Mouse (Mus musculus) common myeloid progenitor, adult 5-6 weeks (primary cell): Measurements from ENCODE around the gene Asphd1. TPM values are rescaled to one million over a fixed set of nuclear protein-coding genes. Genes with fewer than 3 reads are reported as not detected.
"Not testable (repeated sequence)": the region's sequence is repeated elsewhere in the genome, so short reads cannot be mapped to it uniquely, and the experiment has no call there.

ENCODE experiments used
- ATAC-seq: replicated peaks from 2 replicates; pipeline ENCODE4 v1.8.0; 2016; ENCODE audit warnings: low read depth, mild to moderate bottlenecking, moderate TSS enrichment, inconsistent platforms; ENCODE audit not compliant: poor library complexity, severe bottlenecking
- total RNA-seq: library from RNA; stranded (forward); fragments of 200-1000, 187-1606 nt; gene quantifications from 2 replicates; pipeline ENCODE4 v1.2.3, GENCODE M21; 2017

Asphd1 gene
- total RNA-seq, 1 experiment from 2014 or later, result not detected

DNA sequence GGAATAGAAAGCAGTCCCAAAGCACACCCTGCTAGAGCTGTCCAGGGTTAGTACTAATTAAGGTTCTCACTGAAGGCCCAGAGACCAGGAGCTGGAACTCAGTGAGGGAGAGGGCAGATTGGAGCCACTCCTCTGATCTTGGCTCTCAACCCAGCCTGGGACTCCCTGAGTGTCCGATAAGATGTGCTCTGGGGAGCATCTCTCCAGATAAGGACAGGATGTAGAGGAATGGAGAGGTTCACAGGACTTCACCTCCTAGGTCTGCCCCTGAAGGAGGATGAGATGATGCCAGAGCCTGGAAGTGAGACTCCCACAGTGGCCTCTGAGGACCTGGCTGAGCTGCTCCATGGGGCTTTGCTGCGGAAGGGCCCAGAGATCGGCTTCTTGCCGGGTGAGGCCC, 2.4 kb upstream of the Asphd1 start:
- no peak for ATAC-seq

DNA sequence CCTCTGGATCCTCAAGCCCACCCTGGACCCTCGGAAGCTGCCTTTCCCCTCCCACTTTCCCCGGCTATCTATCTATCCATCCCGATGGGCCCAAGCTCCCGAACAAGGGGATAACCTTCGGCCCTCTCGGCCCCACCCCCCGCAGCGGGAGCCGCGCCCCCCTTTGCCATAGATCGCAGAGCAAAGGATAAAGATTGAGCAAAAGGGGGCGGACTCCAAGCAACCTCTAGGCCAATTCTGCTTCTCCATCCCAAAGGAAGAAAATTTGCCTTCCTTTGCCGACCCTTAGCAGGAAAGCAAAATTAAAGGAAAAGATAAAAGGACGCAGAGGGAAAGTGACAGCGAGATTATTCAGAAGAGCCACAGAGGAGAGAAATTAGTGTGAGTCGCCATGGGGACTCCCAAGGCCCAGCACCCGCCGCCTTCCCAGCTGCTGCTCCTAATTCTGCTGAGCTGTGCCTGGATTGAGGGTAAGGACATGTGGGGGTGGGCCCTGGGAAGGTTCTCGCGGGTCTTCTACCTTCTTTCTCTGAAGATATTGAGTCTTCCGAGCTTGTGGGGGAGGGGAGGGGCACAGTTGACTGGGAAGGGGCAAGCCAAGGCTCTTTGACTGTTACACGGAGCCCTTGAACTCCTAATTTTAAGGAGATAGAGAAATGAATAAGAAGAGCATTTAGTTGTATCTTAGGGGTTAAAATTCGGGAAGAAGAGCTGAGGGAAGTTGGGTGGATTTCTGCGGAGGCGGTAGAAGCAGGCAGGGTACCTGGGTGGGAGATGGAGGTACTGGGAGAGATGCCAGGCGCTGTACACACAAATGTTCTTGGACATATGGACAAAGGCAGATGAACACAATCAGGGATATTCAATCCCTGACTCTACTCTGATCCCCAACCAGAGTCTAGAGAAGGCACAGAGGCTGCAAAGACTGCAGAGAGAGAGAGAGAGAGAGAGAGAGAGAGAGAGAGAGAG, 1.5 kb upstream of the Asphd1 start:
- ATAC-seq, result no peak

- ATAC-seq, result peak; percentile 87
Measured at GRCm38 (mm10) chr7:126949793-126950646, 638 bp upstream of the Asphd1 start, which contains the start of gene Sez6l2. Sez6l2 (plus strand) TSS chr7:126950563.

DNA sequence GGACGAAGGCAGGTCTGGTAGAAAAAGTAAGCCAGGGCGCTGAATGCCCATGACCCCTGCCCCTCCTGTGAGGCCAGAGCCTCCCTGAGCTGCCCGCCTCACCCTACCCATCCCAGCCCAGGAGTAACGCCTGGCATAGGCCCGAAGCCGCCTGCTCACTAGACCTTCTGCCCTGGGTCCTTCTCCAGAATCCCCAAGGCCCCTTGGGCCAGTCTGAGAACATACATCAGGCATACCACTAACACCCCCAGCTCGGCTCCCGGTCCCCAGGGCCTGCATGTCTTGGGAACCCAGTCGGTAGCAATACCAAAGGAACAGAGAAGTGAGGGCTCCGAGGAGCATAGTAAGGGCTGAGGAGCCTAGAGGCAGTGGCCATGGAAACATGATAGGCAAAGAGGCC, 756 bp downstream of the Asphd1 start:
- no peak for ATAC-seq

DNA sequence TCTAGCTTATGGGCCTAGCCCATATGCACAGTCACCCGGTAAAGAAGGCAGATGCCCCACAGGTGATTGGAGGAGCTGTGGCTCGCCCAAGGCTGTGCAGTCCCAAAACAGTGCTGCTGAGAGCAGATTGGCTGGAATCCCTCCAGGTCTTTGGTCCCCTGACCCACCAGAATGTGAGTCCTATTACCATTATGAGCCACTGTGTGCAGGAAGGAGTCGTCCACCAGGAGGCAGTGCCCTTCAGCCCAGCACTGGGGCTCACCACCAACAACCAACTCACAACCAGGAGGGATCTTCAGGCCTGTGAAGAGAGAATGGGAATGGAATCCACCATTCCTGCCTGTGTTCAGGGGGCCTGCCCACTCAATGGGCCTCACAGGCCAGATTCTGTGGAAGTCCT, 2.9 kb downstream of the Asphd1 start:
- ATAC-seq, result peak; percentile 46; the same call in 1 of the 2 replicates

DNA sequence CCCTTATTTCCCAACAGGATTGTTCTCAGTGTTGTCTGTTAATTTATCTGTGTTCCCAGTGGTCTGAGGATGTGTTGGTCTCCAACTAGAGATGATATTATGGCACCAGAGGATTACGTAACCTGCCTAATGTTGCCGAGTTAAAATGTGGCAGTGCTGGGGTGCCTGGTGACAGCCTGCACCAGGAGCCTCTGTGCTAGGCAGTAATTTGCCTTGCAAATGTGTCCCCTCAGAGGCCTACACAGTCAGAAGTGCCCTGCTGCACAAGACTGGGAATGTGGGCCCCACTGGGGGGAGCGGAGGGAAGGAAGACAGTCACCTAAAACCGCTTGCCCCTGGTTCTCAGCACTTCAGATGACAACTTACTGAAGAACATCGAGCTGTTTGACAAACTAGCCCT, 7.6 kb downstream of the Asphd1 start:
- no peak for ATAC-seq

- ATAC-seq, result no peak
Measured at GRCm38 (mm10) chr7:126941171-126941570, 8.2 kb downstream of the Asphd1 start.

- no peak for ATAC-seq
Measured at GRCm38 (mm10) chr7:126932652-126933051, 16.7 kb downstream of the Asphd1 start.

DNA sequence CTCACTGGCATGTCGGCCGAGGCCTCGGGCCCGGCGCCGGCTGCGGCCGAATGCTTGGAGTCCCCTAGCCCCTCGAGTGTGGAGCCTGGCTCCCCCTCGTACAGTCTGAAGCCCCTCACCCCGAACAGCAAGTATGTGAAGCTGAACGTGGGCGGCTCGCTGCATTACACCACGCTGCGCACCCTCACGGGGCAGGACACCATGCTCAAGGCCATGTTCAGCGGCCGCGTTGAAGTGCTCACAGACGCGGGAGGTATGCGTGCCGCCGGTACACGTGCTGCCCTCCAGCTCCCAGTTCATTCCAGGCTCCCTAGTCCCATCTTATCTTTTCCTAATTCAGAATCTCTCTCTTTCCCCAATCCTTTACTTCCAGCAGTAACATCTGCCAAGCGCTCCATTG, 20.3 kb downstream of the Asphd1 start:
- ATAC-seq, result peak; percentile 10; the same call in 1 of the 2 replicates

DNA sequence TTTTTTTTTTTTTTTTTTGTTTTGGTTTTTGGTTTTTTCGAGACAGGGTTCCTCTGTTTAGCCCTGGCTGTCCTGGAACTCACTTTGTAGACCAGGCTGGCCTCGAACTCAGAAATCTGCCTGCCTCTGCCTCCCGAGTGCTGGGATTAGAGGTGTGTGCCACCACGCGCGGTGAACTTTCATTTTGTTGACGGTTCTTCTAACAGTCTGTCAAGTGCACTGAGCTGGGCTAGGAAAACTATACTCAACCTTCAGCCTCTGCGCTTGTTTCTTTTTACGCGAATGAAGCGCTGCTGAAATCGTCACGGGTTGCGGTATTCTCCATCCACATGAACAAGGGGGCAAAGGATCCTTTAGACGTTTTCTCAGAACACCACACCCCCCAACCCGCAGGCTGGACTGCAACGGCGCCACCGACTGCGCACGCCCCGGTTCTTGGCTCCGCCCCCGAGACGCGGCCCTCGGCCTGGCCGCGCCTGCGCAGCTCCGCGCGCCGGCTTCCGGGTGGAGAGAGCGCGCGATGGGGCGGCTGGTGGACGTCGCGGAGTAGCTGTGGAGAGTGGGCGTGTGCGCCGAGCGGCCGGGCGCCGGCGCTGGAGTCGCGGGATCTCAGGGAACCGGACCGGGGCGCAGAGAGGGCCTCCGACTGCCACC, 20.9 kb downstream of the Asphd1 start, which contains the start of gene Kctd13:
Kctd13 (plus strand) TSS at position 496 of the 654 bp plus-strand sequence.
- peak; percentile 85 for ATAC-seq

DNA sequence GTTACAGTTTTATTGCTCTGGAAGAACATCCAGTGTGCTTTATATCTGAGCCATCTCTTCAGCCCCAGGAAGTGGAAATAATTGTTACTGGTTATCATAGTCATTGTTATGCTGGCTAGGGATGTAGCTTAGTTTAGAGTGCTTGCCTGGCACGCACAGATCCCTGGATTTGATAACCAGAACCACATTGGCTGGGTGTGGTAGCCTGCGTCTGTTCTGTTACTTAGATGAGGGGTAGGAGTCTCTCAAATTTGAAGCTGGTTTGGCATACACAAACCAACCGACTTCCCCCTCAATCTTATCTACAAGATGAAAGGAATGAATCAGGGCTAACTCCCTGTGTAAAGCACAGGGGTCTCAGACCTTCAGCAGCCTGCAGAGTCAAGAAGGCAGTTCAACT, 23.1 kb downstream of the Asphd1 start:
- peak; percentile 24; the same call in 1 of the 2 replicates for ATAC-seq

- no peak for ATAC-seq
Measured at GRCm38 (mm10) chr7:126923999-126924398, 25.4 kb downstream of the Asphd1 start.

GRCm38 (mm10) chr7:126922624-126923060, 26.7 kb downstream of the Asphd1 start, which contains the start of gene Tmem219:
Tmem219 (minus strand) TSS chr7:126922917.
- no peak for ATAC-seq

DNA sequence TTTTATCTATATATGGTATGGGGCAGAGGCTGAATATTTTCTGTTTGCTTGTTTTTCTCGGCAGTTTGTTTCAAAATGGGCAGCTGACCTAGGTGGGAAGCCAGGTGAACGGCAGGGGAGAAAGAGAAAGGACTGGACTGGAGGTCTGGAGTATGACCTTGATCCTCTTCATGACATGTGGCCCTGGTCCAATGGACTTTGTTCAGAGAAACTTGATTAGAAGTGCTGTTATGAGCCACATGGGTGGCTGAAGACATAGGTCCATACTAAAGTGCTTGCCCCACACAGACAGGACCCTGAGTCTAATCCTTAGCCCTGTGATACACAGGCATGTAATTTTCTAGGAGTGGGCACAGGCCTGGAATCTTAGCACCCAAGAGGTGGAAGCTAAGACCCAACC, 27.8 kb downstream of the Asphd1 start:
- no peak for ATAC-seq

GRCm38 (mm10) chr7:126919973-126920372, 29.4 kb downstream of the Asphd1 start:
- ATAC-seq, result no peak

DNA sequence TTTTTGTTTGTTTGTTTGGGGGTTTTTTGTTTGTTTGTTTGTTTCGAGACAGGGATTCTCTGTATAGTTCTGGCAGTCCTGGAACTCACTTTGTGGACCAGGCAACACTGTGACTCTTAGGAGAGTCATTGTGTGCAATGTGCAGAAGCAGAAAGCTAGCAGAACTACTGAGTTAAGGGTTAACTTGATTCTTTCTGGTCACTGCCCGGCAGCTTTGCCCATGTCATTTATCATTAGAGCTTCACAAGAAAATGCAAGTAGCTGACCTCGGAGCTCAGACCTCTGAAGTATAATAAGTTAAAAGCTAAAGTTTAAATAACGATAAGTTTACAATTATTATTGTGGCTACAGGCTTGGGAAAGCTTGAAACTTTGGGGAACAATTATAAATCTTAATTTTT, 31.0 kb downstream of the Asphd1 start:
- ATAC-seq, result not testable (repeated sequence)

DNA sequence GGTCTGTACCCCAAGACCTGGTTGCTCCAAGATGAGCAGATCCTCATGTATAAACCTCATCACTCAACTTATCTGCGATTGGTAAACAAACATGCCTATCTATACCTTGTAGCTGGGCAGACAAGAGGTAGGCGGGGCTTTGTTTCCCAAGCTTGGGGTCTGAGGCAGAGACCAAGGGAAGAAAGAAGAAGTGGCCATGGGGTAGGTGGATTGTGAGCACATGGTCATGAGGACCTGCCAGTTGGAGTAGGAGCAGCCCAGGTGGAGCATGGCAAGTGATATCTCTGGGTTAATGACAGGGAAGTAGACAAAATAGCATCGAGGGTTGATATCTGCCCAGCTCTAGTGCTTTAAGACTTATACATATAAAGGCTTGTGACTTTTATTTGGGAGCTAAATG, 34.5 kb downstream of the Asphd1 start:
- 0 out of 2 replicates have a peak, but pooled peaks have one; percentile 2 for ATAC-seq

GRCm38 (mm10) chr7:126905590-126905989, 43.8 kb downstream of the Asphd1 start:
- ATAC-seq, result 0 out of 2 replicates have a peak, but pooled peaks have one; percentile 18

DNA sequence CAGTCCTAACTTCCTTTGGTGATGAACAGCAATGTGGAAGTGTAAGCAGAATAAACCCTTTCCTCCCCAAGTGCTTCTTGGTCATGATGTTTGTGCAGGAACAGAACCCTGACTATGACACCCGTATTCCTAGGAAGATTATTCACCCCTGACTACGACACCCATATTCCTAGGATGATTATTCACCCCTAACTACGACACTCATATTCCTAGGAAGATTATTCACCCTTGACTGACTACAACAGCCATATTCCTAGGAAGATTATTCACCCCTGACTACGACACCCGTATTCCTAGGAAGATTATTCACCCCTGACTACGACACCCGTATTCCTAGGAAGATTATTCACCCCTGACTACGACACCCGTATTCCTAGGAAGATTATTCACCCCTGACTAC, 49.6 kb downstream of the Asphd1 start:
- not testable (repeated sequence) for ATAC-seq
